Mouse (Mus musculus) embryonic facial prominence, embryonic 11.5 days (tissue): ENCODE measurements around the gene Catip. TPM values are rescaled to one million over a fixed set of nuclear protein-coding genes. Genes with fewer than 3 reads are reported as not detected.

Experiments
- ATAC-seq: fragments of 200-750 bp; cut with Nextera tagmentation; replicated peaks from 2 replicates; pipeline ENCODE4 v1.8.0; 2017; ENCODE audit warnings: low read depth; ENCODE audit not compliant: insufficient number of reproducible peaks, low FRiP score, low TSS enrichment
- DNase-seq: peaks from one replicate; pipeline ENCODE4 v3.0.0-alpha.2; 2015; ENCODE audit warnings: low spot score
- H3K27ac ChIP-seq: fragments of 300-500 bp; sonication (generic); replicated peaks from 2 replicates; pipeline ENCODE4 v1.5.1; 2014; ENCODE audit warnings: mild to moderate bottlenecking, low read depth, low read length, control low read depth
- H3K27me3 ChIP-seq: fragments of 300-500 bp; sonication (generic); 2 replicates; pipeline ENCODE4 v1.6.1; 2014; ENCODE audit warnings: mild to moderate bottlenecking, low read length, moderate library complexity, mixed read lengths; ENCODE audit not compliant: control insufficient read depth, insufficient read depth
- H3K36me3 ChIP-seq: fragments of 300-500 bp; sonication (generic); replicated peaks from 2 replicates; pipeline ENCODE4 v1.6.1; 2014; ENCODE audit warnings: low read depth, mild to moderate bottlenecking, low read length, moderate library complexity, mixed read lengths; ENCODE audit not compliant: control insufficient read depth, insufficient read depth
- H3K4me1 ChIP-seq: fragments of 300-500 bp; sonication (generic); 2 replicates; pipeline ENCODE4 v1.6.1; 2014; ENCODE audit warnings: low read length, mixed read lengths; ENCODE audit not compliant: control insufficient read depth, insufficient read depth
- H3K4me2 ChIP-seq: fragments of 300-500 bp; sonication (generic); 2 replicates; pipeline ENCODE4 v1.6.1; 2014; ENCODE audit warnings: low read depth, mild to moderate bottlenecking, control low read depth, low read length, moderate library complexity
- H3K4me3 ChIP-seq: fragments of 300-500 bp; sonication (generic); 2 replicates; pipeline ENCODE4 v1.5.1; 2014; ENCODE audit warnings: low read depth, low read length, control low read depth
- H3K9ac ChIP-seq: fragments of 300-500 bp; sonication (generic); replicated peaks from 2 replicates; pipeline ENCODE4 v1.6.1; 2014; ENCODE audit warnings: mild to moderate bottlenecking, control low read depth, low read length
- H3K9me3 ChIP-seq: fragments of 300-500 bp; sonication (generic); replicated peaks from 2 replicates; pipeline ENCODE4 v1.6.1; 2016; ENCODE audit warnings: mild to moderate bottlenecking, low read length, inconsistent platforms, mixed read lengths; ENCODE audit not compliant: control insufficient read depth
- WGBS: fragments of 180-500 bp; shearing (Covaris S2); extraction: QIAGEN DNeasy Blood & Tissue Kit; methylation state at CpG from one replicate; pipeline ENCODE4 v1.1.7; 2014; 5-methylcytosine and 5-hydroxymethylcytosine counted together
- polyA plus RNA-seq: library from polyadenylated mRNA; unstranded; fragments of >200 nt; fragmentation: Nextera tagmentation; extraction: Ambion mirVana; gene quantifications from 2 replicates; pipeline ENCODE4 v1.2.1, GENCODE M21; 2014

Gene Catip
- polyA plus RNA-seq, 1 experiment from 2014 or later = 0.22 TPM

DNA sequence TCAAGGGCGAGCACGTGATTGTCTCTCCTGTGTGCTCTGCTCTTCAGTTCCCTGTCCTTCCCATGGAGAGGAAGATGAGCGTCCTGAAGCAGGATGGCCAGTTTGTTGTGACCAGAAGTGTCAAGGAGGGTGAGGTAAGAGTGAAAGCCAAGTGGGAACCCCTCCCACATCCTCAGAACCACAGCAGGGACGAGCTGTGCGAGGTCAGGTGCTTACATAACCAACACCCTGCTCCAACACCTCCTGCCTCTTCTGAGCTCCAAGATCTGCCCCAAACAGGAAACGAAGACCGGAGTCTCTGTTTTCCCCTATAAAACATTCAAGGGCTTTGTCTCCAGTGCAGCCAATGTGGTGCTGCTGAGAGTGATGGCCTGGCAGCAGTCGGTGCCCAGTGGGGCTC lies 2.4 kb downstream of the Catip start:
- DNase-seq (no peak), ATAC-seq (no peak)
- H3K4me1 ChIP-seq = no peaks in the 10 kb centered on the region
- H3K27me3 ChIP-seq = no peaks in the 10 kb centered on the region; the same call in 1 of the 2 replicates
- no peak overlapping the region for H3K9ac ChIP-seq
- H3K27ac ChIP-seq = no peak overlapping the region
- H3K9me3 ChIP-seq = no peaks in the 10 kb centered on the region
- no peak overlapping the region for H3K4me3 ChIP-seq
- no peaks in the 10 kb centered on the region for H3K36me3 ChIP-seq
- WGBS = 79% methylated on average over 8 of the region's 8 CpGs
- H3K4me2 ChIP-seq = no peak overlapping the region

DNA sequence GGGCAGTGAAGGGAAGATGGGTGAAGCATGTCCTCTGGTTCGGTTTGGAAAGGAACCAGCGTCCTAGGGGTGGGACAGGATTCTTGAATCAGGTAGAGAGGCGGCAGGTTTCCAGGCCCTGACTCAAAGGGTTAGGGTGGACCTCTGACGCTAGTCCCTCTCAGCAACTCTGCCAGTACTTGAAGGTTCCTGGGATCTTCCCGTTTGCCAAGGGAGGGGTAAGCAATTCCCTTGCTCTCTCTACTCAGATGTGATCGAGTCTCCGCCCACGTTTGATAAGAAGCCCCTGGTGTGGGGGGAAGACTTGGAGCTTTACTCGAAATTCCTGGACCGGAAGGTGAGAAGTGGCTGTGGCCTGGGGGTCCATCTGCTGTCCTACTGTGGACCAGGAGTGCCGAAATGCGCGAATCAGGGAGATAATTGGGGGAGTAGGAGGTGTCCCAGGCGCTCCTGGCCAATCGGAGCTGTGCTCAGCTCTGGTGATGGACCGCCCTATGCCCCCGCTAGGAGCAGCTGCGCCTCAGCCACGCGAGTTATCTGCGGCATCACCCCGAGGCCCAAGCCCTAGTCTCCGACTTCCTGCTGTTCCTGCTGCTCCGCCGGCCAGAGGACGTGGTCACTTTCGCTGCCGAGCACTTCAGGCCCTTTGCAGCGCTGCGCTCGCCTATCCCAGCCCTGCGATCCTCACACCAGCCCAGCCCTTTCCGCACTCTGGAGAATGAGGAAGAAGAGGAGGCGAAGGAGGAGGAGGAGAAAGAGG lies 6.2 kb downstream of the Catip start:
- Histone ChIP-seq H3K4me3 (peak overlapping the region; percentile 17; the same call in 1 of the 2 replicates), H3K27ac (no peak overlapping the region), H3K9ac (peak overlapping the region; percentile 42), H3K4me1 (no peaks in the 10 kb centered on the region), H3K27me3 (no peaks in the 10 kb centered on the region; the same call in 1 of the 2 replicates), H3K36me3 (no peaks in the 10 kb centered on the region), H3K4me2 (peak overlapping the region; percentile 56), H3K9me3 (no peaks in the 10 kb centered on the region)
- 16% methylated on average over 34 of the region's 34 CpGs for WGBS
- ATAC-seq (peak; percentile 83), DNase-seq (peak; percentile 55)

DNA sequence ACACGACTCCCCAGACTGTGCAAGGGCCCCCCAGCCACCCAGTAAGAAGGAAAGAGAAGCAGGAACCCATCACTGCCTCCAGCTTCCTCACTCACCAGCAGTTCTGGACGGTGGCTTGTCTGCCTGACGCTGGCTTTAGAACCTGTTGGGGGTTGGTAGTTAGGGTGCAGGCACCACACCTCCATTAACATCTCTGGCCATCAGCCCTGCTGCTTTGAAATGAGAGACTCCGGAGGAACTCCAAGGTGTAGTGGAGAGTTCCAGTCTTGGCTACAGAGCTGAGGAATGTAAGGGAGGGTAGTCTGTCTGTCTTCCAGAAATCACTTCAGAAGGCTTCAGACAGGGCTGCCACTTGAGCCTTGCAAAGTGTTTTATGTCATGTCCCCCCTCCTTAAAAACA lies 8.1 kb downstream of the Catip start:
- DNase-seq (no peak), ATAC-seq (no peak)
- Histone ChIP-seq H3K4me1 (no peaks in the 10 kb centered on the region), H3K36me3 (no peaks in the 10 kb centered on the region), H3K27ac (no peak overlapping the region), H3K9ac (no peak overlapping the region), H3K4me2 (no peak overlapping the region), H3K27me3 (no peaks in the 10 kb centered on the region; the same call in 1 of the 2 replicates), H3K9me3 (no peaks in the 10 kb centered on the region), H3K4me3 (no peak overlapping the region)
- 65% methylated on average over 4 of the region's 4 CpGs for WGBS

DNA sequence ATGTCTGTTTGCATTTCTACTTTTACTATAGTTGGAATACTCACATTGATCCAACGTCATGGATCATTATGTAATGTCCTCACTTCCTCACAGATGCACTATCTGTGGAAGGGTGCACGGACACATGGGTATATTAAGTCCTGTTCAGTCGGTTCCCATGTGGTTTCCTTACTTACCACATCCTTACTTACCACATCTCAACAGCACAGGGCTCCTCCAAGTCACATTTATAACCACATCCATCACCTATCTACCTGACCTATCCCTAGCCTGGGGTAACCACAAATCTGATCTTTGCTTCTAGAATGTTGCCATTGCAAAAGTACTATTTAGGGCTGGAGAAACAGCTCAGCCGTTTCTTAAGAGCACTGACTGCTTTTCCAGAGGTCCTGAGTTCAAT lies 11.5 kb downstream of the Catip start:
- 73% methylated on average over 4 of the region's 4 CpGs for WGBS
- H3K36me3 ChIP-seq = no peaks in the 10 kb centered on the region
- no peaks in the 10 kb centered on the region for H3K9me3 ChIP-seq
- H3K27me3 ChIP-seq = no peaks in the 10 kb centered on the region
- no peaks in the 10 kb centered on the region; the same call in 1 of the 2 replicates for H3K4me1 ChIP-seq
- no peak overlapping the region for H3K4me3 ChIP-seq
- no peak overlapping the region for H3K9ac ChIP-seq
- DNase-seq (no peak), ATAC-seq (no peak)
- no peak overlapping the region for H3K27ac ChIP-seq
- no peak overlapping the region for H3K4me2 ChIP-seq

DNA sequence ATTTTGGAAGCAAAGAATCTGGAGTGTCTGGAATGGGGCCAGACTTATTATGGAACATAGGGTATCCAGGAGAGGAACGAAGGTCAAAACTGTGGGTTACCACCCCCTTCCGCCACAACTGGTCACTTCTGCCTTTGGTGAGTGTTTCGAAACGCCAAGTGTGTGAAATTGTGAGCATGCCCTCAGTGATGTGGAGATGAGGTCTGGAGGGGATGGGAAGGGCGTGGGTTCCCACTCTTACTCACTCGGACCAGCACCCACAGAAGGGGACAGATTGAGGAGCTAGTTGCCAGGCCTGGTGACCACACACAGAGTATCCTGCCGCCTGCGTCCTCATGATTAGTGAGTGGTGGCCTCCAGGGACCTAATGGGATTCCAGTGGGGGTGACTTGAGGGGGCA lies 13.1 kb downstream of the Catip start, which contains the start of gene Slc11a1:
Gene Slc11a1, plus strand, starts transcription at position 216 of the 400 bp plus-strand sequence.
- ATAC-seq = no peak
- no peaks in the 10 kb centered on the region for H3K36me3 ChIP-seq
- no peak within 1 kb of the TSS for H3K27ac ChIP-seq
- H3K9ac ChIP-seq = no peak within 1 kb of the TSS
- DNase-seq = no peak
- no peaks in the 10 kb centered on the region; the same call in 1 of the 2 replicates for H3K4me1 ChIP-seq
- H3K27me3 ChIP-seq = no peaks in the 10 kb centered on the region
- no peak within 1 kb of the TSS for H3K4me3 ChIP-seq
- no peaks in the 10 kb centered on the region for H3K9me3 ChIP-seq
- WGBS = 72% methylated on average over 8 of the region's 8 CpGs
- no peak within 1 kb of the TSS for H3K4me2 ChIP-seq

DNA sequence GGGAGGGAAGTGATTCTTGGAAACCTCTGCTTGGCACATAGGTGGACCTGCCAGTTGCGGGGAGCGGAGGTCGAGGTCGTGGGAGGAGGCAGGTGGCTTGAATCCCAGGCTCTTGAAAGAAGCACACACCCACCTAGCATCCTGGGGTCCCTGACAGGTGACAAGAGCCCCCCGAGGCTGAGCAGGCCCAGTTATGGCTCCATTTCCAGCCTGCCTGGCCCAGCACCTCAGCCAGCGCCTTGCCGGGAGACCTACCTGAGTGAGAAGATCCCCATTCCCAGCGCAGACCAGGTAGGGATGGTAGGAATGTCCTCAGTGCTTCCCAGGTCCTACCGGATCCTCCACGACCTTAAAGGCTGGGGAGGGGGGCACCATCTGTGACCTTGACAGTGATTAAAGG lies 13.7 kb downstream of the Catip start:
- Histone ChIP-seq H3K9me3 (no peaks in the 10 kb centered on the region), H3K4me2 (no peak overlapping the region), H3K9ac (no peak overlapping the region), H3K4me3 (no peak overlapping the region), H3K27ac (no peak overlapping the region), H3K27me3 (no peaks in the 10 kb centered on the region), H3K36me3 (no peaks in the 10 kb centered on the region), H3K4me1 (no peaks in the 10 kb centered on the region; the same call in 1 of the 2 replicates)
- ATAC-seq = no peak
- DNase-seq = no peak
- WGBS = 80% methylated on average over 10 of the region's 10 CpGs

DNA sequence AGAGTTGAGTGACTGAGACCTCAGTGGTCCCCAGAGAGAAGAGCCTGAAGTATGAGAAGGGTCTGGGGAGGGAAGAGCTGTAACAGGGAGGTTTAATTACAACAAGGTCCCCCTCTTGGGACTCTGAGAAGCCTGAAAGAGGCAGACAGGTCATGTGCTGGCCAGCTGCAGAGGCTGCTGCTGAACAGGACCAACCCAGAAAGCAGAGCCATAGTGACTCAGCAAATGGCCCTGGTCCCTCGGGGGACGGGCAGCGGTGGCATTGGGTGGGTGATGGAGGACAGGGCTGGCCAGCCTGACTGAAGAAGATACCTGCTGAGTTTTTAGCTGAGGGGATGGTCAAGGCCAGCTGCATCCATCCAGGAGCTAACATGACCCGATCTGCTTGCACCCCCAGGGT lies 14.5 kb downstream of the Catip start:
- ATAC-seq (no peak), DNase-seq (no peak)
- no peaks in the 10 kb centered on the region for H3K36me3 ChIP-seq
- no peak overlapping the region for H3K27ac ChIP-seq
- H3K4me2 ChIP-seq = no peak overlapping the region
- H3K9me3 ChIP-seq = no peaks in the 10 kb centered on the region
- no peak overlapping the region for H3K4me3 ChIP-seq
- no peaks in the 10 kb centered on the region; the same call in 1 of the 2 replicates for H3K4me1 ChIP-seq
- H3K9ac ChIP-seq = no peak overlapping the region
- no peaks in the 10 kb centered on the region for H3K27me3 ChIP-seq
- 72% methylated on average over 4 of the region's 4 CpGs for WGBS

DNA sequence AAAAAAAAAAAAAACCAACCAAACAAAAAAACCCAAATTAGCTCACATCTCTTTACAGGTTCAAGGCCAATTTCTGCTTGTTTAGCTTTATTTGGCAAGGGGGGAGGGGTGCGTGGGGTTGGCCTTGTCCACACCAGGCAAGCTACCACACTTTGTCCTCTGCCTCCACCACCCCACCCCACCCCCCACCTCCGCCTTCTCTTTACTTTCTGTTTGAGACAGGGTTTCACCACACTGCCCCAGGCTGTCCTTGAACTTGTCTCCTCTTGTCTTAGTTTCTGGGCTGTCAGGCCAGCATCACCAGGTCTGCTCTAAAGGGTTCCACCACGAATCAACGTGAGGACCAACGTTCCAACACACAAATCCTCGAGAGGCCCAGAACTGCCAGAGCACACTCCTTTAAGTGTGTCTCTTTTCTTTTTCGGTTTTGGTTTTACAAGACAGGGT lies 17.2 kb downstream of the Catip start:
- no peaks in the 10 kb centered on the region for H3K36me3 ChIP-seq
- no peak overlapping the region for H3K4me3 ChIP-seq
- DNase-seq (no peak), ATAC-seq (no peak)
- no peaks in the 10 kb centered on the region for H3K9me3 ChIP-seq
- H3K4me1 ChIP-seq = no peaks in the 10 kb centered on the region; the same call in 1 of the 2 replicates
- H3K4me2 ChIP-seq = no peak overlapping the region
- H3K9ac ChIP-seq = no peak overlapping the region
- no peak overlapping the region for H3K27ac ChIP-seq
- no peaks in the 10 kb centered on the region for H3K27me3 ChIP-seq
- 77% methylated on average over 7 of the region's 7 CpGs for WGBS
